Mouse (Mus musculus): ENCODE results near the gene Gm20388. TPM values are rescaled to one million over a fixed set of nuclear protein-coding genes. Genes with fewer than 3 reads are reported as not detected.

Gene Gm20388
- polyA plus RNA-seq, 1 experiment from 2014 or later = 5.5 TPM

DNA sequence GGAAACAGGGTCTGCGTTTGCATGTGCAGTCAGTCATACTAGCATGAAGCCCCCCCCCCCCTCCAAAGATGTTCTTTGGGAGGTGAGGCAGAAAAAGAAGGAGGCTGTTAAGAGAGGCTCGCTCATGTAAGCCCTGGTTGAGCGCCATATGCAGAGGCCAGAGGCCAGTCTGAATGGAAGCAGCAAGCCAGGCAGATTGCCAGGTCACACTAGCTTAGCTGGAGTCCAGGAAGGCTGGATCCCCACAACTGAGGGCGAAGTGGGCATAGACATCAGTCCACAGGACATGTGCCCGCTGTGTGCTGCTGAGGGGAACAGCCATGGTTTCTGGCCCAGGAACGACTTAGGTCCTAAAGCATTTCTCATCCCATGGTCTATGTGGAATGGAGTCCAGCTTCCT is 477.6 kb downstream of the Gm20388 start:
- no peak for DNase-seq (ENCODE audit: extremely low spot score, low spot score)
- Histone ChIP-seq H3K27ac (no peak overlapping the region), H3K36me3 (replicated peaks) (no peaks in the 10 kb centered on the region), H3K9me3 (peaks cover 5% of the 10 kb centered on the region; the same call in 1 of the 2 replicates), H3K27me3 (ENCODE audit: poor library complexity, severe bottlenecking) (peaks cover 8% of the 10 kb centered on the region; the same call in 1 of the 2 replicates), H3K4me1 (peaks cover 35% of the 10 kb centered on the region), H3K4me3 (no peak overlapping the region)
- 90% methylated on average over 6 of the region's 6 CpGs for WGBS

DNA sequence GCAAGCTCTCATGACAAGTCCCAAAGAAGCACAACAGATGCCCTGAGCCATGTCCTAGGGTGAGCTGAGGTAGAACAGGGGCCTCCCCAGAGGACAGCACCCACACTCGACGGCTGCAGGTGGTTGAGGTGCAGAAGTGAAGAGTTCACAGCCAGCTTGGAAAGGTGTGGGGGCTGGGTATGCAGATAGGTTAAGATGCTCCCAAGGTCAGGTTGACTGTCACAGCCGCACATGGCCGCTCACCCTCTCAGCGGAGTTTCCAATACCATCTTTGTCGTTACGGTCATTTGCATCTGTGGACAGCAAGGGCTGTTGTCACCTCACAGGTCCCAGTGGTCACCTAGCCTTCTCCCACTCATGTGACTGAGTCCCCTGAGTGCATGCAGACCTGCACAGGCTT is 480.0 kb downstream of the Gm20388 start:
- WGBS = 95% methylated on average over 7 of the region's 7 CpGs

DNA sequence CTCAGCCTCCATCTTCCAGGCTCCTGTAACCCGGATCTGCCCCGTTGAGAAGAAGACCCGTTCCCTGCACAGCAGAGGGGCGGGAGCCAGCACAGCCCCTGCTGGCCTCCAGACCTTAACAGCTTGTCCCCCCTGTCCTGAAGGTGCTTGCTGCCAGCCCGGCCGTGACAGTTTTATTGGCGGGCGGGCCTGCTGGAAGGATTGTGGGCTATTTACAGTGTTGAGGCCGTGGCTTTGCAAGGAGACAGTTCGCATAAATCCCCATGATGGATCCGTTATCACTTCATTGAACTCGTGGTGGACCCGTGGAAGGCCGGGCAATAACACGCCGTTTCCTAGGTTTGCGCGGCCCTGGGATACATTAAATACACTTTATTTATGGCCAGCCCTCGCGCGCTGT is 481.2 kb downstream of the Gm20388 start:
- Histone ChIP-seq H3K4me1 (peaks cover 39% of the 10 kb centered on the region), H3K4me3 (no peak overlapping the region), H3K27me3 (ENCODE audit: poor library complexity, severe bottlenecking) (0 out of 2 replicates have a peak, but pooled peaks cover 3% of the 10 kb centered on the region), H3K9me3 (peaks cover 4% of the 10 kb centered on the region; the same call in 1 of the 2 replicates), H3K36me3 (replicated peaks) (no peaks in the 10 kb centered on the region), H3K27ac (0 out of 2 replicates have a peak overlapping the region, but pooled peaks have one; percentile 27)
- 87% methylated on average over 21 of the region's 21 CpGs for WGBS
- DNase-seq (ENCODE audit: extremely low spot score, low spot score) = no peak

More for the DNA sequence above, 480.0 kb downstream of the Gm20388 start:
- Histone ChIP-seq H3K9me3 (no peaks in the 10 kb centered on the region), H3K4me1 (peaks cover 39% of the 10 kb centered on the region), H3K27ac (no peak overlapping the region), H3K27me3 (ENCODE audit: poor library complexity, severe bottlenecking) (0 out of 2 replicates have a peak, but pooled peaks cover 3% of the 10 kb centered on the region), H3K36me3 (replicated peaks) (no peaks in the 10 kb centered on the region), H3K4me3 (no peak overlapping the region)
- no peak for DNase-seq (ENCODE audit: extremely low spot score, low spot score)

DNA sequence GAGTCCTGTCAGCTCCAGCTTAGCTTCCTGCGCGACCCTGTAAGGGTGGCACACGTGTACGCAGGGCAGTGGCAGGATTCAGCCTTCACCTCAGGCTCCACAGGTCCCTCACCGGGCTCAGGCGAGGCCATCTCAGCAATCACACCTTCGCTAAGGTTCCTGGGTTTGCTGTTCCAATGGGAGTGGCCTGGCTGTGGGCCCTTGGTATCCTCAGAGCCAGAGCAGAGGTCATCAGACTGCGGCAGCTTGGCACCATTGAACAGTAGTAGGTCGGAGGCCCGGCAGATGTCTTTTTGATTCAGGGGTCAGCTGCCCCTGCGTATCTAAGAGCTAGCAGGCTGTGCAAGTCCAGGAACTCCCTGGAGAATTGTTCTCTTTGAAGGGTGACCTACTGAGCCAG is 482.4 kb downstream of the Gm20388 start:
- Histone ChIP-seq H3K27me3 (ENCODE audit: poor library complexity, severe bottlenecking) (peaks cover 4% of the 10 kb centered on the region; the same call in 1 of the 2 replicates), H3K9me3 (peaks cover 4% of the 10 kb centered on the region; the same call in 1 of the 2 replicates), H3K27ac (0 out of 2 replicates have a peak overlapping the region, but pooled peaks have one; percentile 12), H3K4me1 (peaks cover 48% of the 10 kb centered on the region), H3K4me3 (no peak overlapping the region), H3K36me3 (replicated peaks) (no peaks in the 10 kb centered on the region)
- DNase-seq (ENCODE audit: extremely low spot score, low spot score) = no peak
- 88% methylated on average over 11 of the region's 11 CpGs for WGBS

DNA sequence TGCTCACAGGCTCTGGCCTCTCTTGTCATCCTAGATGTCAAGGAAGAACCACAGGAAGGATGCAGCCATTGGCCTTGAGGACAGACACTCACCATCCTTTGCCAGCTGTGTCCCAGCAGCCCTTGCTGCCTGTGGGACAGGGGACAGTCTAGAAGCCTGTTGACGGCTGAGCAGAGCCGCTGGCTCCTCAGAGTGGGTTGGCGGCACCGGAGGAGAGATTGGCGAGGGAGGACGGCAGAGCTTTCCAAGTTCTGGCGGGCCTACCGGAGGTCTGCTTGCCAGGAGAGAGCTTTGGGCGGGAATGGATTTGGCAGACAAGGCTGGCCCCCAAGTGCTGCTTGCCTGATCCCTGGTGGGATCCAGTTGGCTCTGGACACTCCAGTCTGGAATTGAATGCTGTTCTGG is 483.2 kb downstream of the Gm20388 start:
- peaks cover 56% of the 10 kb centered on the region for H3K4me1 ChIP-seq
- peak overlapping the region; percentile 3; the same call in 1 of the 2 replicates for H3K27ac ChIP-seq
- H3K4me3 ChIP-seq = no peak overlapping the region
- H3K36me3 ChIP-seq (replicated peaks) = no peaks in the 10 kb centered on the region
- DNase-seq (ENCODE audit: extremely low spot score, low spot score) = no peak
- WGBS = 87% methylated on average over 9 of the region's 9 CpGs
- H3K9me3 ChIP-seq = peaks cover 4% of the 10 kb centered on the region; the same call in 1 of the 2 replicates
- H3K27me3 ChIP-seq (ENCODE audit: poor library complexity, severe bottlenecking) = peaks cover 12% of the 10 kb centered on the region

DNA sequence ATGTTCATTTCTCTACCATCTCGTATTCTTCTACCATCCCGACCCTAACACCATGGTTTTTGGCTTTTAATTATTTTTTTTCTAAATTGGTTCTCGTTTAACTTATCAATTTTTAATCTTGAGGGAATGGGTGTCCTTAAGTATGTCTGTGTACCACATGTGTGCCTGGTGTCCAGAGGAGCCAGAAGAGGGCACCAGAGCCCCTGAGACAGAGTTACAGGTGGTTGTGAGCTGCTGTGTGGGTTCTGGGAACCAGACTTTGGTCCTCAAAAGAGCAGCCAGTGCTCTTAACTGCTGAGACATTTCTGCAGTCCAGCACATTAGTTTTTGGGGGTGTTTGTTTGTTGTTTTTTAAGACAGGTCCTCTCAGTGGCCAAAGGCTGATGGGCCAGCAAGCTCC is 485.3 kb downstream of the Gm20388 start:
- peaks cover 29% of the 10 kb centered on the region for H3K27me3 ChIP-seq (ENCODE audit: poor library complexity, severe bottlenecking)
- H3K9me3 ChIP-seq = peaks cover 4% of the 10 kb centered on the region; the same call in 1 of the 2 replicates
- peaks cover 61% of the 10 kb centered on the region for H3K4me1 ChIP-seq
- no peak overlapping the region for H3K27ac ChIP-seq
- no peaks in the 10 kb centered on the region for H3K36me3 ChIP-seq (replicated peaks)
- 93% methylated on average over 3 of the region's 3 CpGs for WGBS
- H3K4me3 ChIP-seq = no peak overlapping the region
- no peak for DNase-seq (ENCODE audit: extremely low spot score, low spot score)

DNA sequence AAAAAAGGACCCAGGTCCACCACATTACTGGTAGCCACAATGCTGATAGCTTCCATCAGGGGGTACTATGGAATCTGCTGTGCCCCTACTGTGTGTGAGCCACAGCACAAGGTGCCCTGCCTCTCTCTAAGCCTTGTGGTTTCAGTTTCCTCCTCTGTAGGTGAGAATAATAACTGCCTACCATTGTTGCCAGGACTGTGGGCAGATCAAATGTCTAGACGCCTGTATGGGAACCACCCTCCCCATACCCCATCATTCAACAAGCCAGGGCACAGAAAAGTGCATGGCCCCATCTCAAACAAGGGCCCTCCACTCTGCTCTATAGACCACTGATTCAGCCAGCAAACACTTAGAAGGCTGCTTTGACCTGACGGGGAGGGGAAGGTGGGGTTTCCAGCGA is 486.1 kb downstream of the Gm20388 start:
- Histone ChIP-seq H3K36me3 (replicated peaks) (no peaks in the 10 kb centered on the region), H3K27ac (peak overlapping the region; percentile 27), H3K4me1 (peaks cover 64% of the 10 kb centered on the region), H3K9me3 (peaks cover 4% of the 10 kb centered on the region; the same call in 1 of the 2 replicates), H3K4me3 (no peak overlapping the region), H3K27me3 (ENCODE audit: poor library complexity, severe bottlenecking) (peaks cover 38% of the 10 kb centered on the region)
- WGBS = 72% methylated on average over 3 of the region's 3 CpGs
- DNase-seq (ENCODE audit: extremely low spot score, low spot score) = no peak

DNA sequence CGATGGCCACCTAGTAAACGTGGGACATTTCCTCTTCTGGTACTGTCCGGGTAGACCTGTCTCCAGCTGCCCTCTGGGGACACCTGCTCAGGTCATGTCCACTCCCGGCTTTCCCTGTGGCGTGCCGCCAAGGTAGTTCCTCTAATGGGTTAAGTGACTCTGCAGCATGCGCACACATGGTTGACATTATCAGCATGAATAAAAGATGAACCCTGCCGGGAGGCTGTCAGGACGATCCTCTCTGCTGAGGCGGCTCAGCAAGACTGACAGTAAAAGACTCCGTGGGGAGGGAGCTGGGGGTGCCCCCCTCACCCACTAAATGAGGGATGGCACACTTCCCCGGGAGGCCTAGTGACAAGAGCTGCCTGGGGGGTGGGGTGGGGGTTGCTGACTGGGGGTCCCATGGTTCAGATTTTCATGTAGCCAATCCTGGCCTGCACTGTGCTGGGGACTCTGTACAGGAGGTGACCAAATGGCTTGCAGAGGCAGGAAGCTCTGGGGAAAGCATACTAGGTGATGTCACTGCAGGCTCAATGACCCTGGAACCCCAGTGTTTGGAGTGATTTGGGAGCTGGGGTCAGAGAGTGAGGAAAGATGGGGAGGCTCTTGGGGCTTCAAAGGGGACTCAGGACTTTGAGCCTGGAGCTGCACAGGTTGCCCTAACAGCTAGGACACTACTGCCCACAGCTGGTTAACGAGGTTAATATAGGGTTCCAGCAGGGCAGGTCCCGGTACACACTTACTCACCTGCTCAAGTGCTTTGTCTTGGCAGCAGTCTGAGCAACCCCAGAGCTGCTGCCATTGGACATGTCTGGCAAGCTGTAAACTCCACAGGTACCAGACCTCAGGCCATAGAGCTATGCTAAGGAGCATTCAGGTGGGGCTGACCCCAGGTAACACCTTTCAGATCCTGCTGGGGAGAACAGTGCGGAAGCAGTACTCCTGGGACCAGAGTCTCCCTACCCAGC is 487.1 kb downstream of the Gm20388 start:
- Histone ChIP-seq H3K27ac (peak overlapping the region; percentile 27), H3K36me3 (replicated peaks) (no peaks in the 10 kb centered on the region), H3K4me1 (peaks cover 63% of the 10 kb centered on the region), H3K9me3 (peaks cover 4% of the 10 kb centered on the region; the same call in 1 of the 2 replicates), H3K27me3 (ENCODE audit: poor library complexity, severe bottlenecking) (peaks cover 45% of the 10 kb centered on the region), H3K4me3 (no peak overlapping the region)
- 56% methylated on average over 15 of the region's 15 CpGs for WGBS
- no peak for DNase-seq (ENCODE audit: extremely low spot score, low spot score)

DNA sequence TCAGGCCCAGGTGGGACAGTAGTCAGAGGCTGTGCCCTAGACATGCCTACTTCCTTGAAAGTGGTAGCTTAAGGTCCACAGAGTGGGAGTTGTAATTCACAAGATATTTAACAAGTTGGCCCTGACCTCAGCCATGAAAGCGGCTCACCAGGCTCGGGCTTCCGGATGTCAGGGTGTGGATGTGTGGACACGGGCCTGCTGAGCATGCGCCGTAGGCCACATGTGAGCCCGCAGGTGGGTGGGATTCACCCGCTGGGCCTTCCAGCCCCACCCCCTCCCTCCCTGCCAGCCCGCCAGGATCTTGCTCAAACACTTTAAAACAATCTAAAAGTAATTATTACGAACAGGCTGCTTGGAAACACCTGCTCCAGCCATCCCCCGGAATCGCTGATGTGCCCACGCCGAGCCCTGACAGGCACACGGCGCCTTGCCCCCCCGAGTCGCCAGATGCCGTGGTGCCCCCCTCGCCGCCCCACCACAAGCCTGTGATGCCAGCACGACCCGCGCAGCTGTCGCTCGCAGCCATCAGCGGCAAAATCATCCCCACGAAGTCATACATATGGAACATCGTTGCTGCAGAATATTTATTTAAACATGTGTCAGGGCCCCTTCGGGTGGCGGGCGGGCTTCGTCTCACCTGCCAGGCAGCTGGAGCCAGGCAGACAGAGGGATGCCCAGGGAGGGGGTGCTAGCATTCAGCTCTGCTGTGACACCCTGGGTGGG is 488.7 kb downstream of the Gm20388 start:
- Histone ChIP-seq H3K27me3 (ENCODE audit: poor library complexity, severe bottlenecking) (peaks cover 59% of the 10 kb centered on the region), H3K27ac (peak overlapping the region; percentile 41), H3K9me3 (peaks cover 4% of the 10 kb centered on the region; the same call in 1 of the 2 replicates), H3K4me1 (peaks cover 63% of the 10 kb centered on the region), H3K36me3 (replicated peaks) (no peaks in the 10 kb centered on the region), H3K4me3 (no peak overlapping the region)
- 82% methylated on average over 33 of the region's 33 CpGs for WGBS
- no peak for DNase-seq (ENCODE audit: extremely low spot score, low spot score)

DNA sequence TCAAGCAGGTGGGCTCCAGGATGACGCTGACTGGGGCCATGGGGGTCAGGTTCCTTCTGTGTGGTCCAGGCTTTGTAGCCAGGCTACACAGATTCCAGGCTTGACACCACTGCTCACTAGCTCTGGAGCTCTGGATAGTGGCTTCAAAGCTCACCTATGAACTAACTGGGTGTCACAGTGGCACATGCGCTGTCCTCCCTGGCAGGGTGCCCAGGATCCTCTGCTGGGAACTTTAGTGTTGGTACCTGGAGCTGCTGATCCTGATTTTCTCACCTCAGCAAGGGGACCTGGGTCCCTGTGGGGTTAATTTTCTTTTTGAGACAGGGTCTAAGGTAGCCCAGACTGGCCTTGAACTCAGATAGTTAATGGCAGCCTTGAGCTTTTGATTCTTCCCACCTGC is 490.6 kb downstream of the Gm20388 start:
- no peak for DNase-seq (ENCODE audit: extremely low spot score, low spot score)
- Histone ChIP-seq H3K36me3 (replicated peaks) (no peaks in the 10 kb centered on the region), H3K4me3 (no peak overlapping the region), H3K9me3 (peaks cover under 1% of the 10 kb centered on the region; the same call in 1 of the 2 replicates), H3K27ac (no peak overlapping the region), H3K27me3 (ENCODE audit: poor library complexity, severe bottlenecking) (peaks cover 76% of the 10 kb centered on the region), H3K4me1 (peaks cover 71% of the 10 kb centered on the region)
- 92% methylated on average over 2 of the region's 2 CpGs for WGBS

DNA sequence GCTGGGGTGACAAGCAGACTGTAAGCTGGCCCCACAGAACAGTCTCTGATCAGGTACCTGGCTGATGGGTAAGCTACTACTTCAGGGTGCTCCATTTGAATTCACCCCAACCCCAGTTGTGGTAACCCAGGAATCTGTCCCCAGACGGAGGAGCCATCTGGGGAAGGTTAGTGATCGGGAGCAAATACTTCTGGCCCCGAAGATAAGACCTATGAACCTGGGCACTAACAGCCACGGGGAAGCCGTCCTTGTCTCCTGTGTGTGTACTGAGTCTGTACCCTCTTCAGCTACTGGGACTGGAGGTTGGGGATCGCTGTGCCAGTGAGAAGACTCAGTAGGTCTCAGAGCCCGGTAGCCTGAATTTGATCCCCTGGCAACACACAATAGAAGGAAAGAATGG is 491.1 kb downstream of the Gm20388 start:
- DNase-seq (ENCODE audit: extremely low spot score, low spot score) = no peak
- Histone ChIP-seq H3K27me3 (ENCODE audit: poor library complexity, severe bottlenecking) (peaks cover 81% of the 10 kb centered on the region), H3K4me3 (no peak overlapping the region), H3K36me3 (replicated peaks) (no peaks in the 10 kb centered on the region), H3K4me1 (peaks cover 72% of the 10 kb centered on the region), H3K27ac (0 out of 2 replicates have a peak overlapping the region, but pooled peaks have one; percentile 16), H3K9me3 (no peaks in the 10 kb centered on the region)
- WGBS = 91% methylated on average over 7 of the region's 7 CpGs

DNA sequence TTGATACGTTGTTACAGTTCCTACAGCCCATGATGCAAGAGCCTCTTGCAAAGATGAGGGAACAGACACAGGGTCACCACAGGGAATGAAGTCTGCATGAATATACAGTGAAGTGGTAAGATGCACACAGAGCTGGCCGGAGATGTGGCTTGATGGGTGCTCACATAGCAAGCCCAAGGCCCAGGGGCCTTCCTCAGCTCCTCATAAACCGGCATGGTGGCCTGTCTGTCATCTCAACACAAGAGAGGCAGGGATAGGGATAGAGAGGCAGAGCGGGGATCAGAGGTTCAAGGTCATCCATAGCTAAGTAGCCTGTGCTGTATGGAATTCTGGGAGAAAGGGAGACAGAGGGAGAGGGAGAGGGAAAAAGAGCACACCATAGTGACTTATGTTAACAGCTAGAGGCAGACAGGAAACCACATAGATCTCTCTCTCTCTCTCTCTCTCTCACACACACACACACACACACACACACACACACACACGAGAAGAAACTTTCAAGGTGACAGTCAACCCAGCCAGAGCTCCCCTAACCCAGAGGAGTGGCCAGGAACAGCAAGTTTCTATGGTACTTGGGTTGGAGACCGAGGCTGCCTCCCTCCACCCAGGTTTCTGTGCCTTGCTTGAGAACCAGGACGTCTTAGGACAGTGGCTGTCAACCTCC is 493.1 kb downstream of the Gm20388 start:
- no peak overlapping the region for H3K4me3 ChIP-seq
- no peaks in the 10 kb centered on the region for H3K36me3 ChIP-seq (replicated peaks)
- no peaks in the 10 kb centered on the region for H3K9me3 ChIP-seq
- peaks cover 73% of the 10 kb centered on the region for H3K4me1 ChIP-seq
- H3K27me3 ChIP-seq (ENCODE audit: poor library complexity, severe bottlenecking) = peaks cover 86% of the 10 kb centered on the region
- DNase-seq (ENCODE audit: extremely low spot score, low spot score) = no peak
- peak overlapping the region; percentile 56; the same call in 1 of the 2 replicates for H3K27ac ChIP-seq
- WGBS = 83% methylated on average over 7 of the region's 7 CpGs
